Mouse (Mus musculus) ES-Bruce4 (cell line): Measurements from ENCODE around the gene Abcf2. TPM values are rescaled to one million over a fixed set of nuclear protein-coding genes. Genes with fewer than 3 reads are reported as not detected.
"Not testable (repeated sequence)": the region's sequence is repeated elsewhere in the genome, so short reads cannot be mapped to it uniquely, and the experiment has no call there.

ENCODE experiments used
- H3K27ac ChIP-seq: 2 replicates; pipeline ENCODE4 v1.5.1; 2012; ENCODE audit warnings: low read length, inconsistent platforms; ENCODE audit not compliant: insufficient read depth
- H3K27me3 ChIP-seq: 2 replicates; pipeline ENCODE4 v1.6.1; 2012; ENCODE audit warnings: mild to moderate bottlenecking, low read length, inconsistent platforms; ENCODE audit not compliant: control insufficient read depth, poor library complexity, insufficient read depth, severe bottlenecking
- H3K36me3 ChIP-seq: 2 replicates; pipeline ENCODE4 v1.6.1; 2012; ENCODE audit warnings: inconsistent platforms, mild to moderate bottlenecking, low read length, moderate library complexity; ENCODE audit not compliant: control insufficient read depth, poor library complexity, insufficient read depth, severe bottlenecking
- H3K4me1 ChIP-seq: one replicate; pipeline ENCODE4 v1.8.1; 2011; ENCODE audit warnings: low read length; ENCODE audit not compliant: control insufficient read depth, insufficient read depth
- H3K4me3 ChIP-seq: 2 replicates; pipeline ENCODE4 v1.5.1; 2011; ENCODE audit warnings: low read depth, mild to moderate bottlenecking, low read length
- H3K9ac ChIP-seq: 2 replicates; pipeline ENCODE4 v1.6.1; 2012; ENCODE audit warnings: low read depth, mild to moderate bottlenecking, inconsistent platforms; ENCODE audit not compliant: poor library complexity, severe bottlenecking
- H3K9me3 ChIP-seq: replicated peaks from 2 replicates; pipeline ENCODE4 v1.6.1; 2012; ENCODE audit warnings: mild to moderate bottlenecking, low read length, inconsistent platforms; ENCODE audit not compliant: control insufficient read depth, poor library complexity, insufficient read depth, severe bottlenecking
- CTCF ChIP-seq: IDR thresholded peaks from one replicate; pipeline ENCODE4 v1.8.1; 2011; ENCODE audit warnings: low read depth, low read length
- EP300 ChIP-seq: IDR thresholded peaks from 2 replicates; pipeline ENCODE4 v1.6.1; 2011; ENCODE audit warnings: low read depth, low read length; ENCODE audit not compliant: insufficient read depth
- POLR2A ChIP-seq: IDR thresholded peaks from one replicate; pipeline ENCODE4 v1.8.1; 2011; ENCODE audit warnings: low read length; ENCODE audit not compliant: insufficient read depth
- polyA plus RNA-seq: library from polyadenylated mRNA; stranded (reverse); fragments of >200 nt; gene quantifications from 2 replicates; pipeline ENCODE4 v1.2.4, GENCODE M21; 2011; ENCODE audit warnings: low read depth; ENCODE audit not compliant: missing spikeins, insufficient read depth, insufficient read length

Gene Abcf2
- polyA plus RNA-seq, 1 experiment: 113 TPM

GRCm38 (mm10) chr5:24578109-24578963 lies 1.1 kb upstream of the Abcf2 start:
- H3K27me3 ChIP-seq: no peaks in the 10 kb centered on the region
- H3K36me3 ChIP-seq: peaks cover 23% of the 10 kb centered on the region
- peak overlapping the region; percentile 53 for H3K9ac ChIP-seq
- H3K27ac ChIP-seq: peak overlapping the region; percentile 65; the same call in 1 of the 2 replicates
- TF ChIP-seq EP300: no peak
- TF ChIP-seq POLR2A: no peak
- no peak for TF ChIP-seq CTCF
- H3K4me1 ChIP-seq: no peaks in the 10 kb centered on the region
- H3K4me3 ChIP-seq: peak overlapping the region; percentile 96
- H3K9me3 ChIP-seq: no peaks in the 10 kb centered on the region

- no peaks in the 10 kb centered on the region for H3K9me3 ChIP-seq
- no peak overlapping the region for H3K27ac ChIP-seq
- H3K4me1 ChIP-seq: no peaks in the 10 kb centered on the region
- peaks cover 38% of the 10 kb centered on the region for H3K36me3 ChIP-seq
- TF ChIP-seq EP300 (no peak), CTCF (no peak), POLR2A (no peak)
- H3K4me3 ChIP-seq: peak overlapping the region; percentile 85
- H3K9ac ChIP-seq: peak overlapping the region; percentile 92
- no peaks in the 10 kb centered on the region for H3K27me3 ChIP-seq
Observed at GRCm38 (mm10) chr5:24576801-24577182, 475 bp downstream of the Abcf2 start.

- Histone ChIP-seq H3K4me1 (no peaks in the 10 kb centered on the region), H3K27ac (no peak overlapping the region), H3K36me3 (peaks cover 46% of the 10 kb centered on the region), H3K9me3 (no peaks in the 10 kb centered on the region), H3K9ac (peak overlapping the region; percentile 92; the same call in 1 of the 2 replicates), H3K4me3 (no peak overlapping the region), H3K27me3 (no peaks in the 10 kb centered on the region)
- TF ChIP-seq CTCF (no peak), EP300 (no peak), POLR2A (no peak)
Observed at GRCm38 (mm10) chr5:24575948-24576347, 1.3 kb downstream of the Abcf2 start.

- Histone ChIP-seq H3K4me1 (no peaks in the 10 kb centered on the region), H3K9ac (no peak within 1 kb of the TSS), H3K27ac (no peak within 1 kb of the TSS), H3K36me3 (no peaks in the 10 kb centered on the region), H3K4me3 (no peak within 1 kb of the TSS), H3K27me3 (no peaks in the 10 kb centered on the region), H3K9me3 (no peaks in the 10 kb centered on the region)
- TF ChIP-seq CTCF: no peak
- no peak for TF ChIP-seq POLR2A
- no peak for TF ChIP-seq EP300
Observed at GRCm38 (mm10) chr5:24556709-24557108, 20.6 kb downstream of the Abcf2 start, which contains the start of gene 4931409K22Rik. Gene 4931409K22Rik, minus strand, starts transcription at chr5:24556809.

- not testable (repeated sequence) for H3K4me1 ChIP-seq, H3K9me3 ChIP-seq
Observed at GRCm38 (mm10) chr5:24555335-24555734, 21.9 kb downstream of the Abcf2 start.

GRCm38 (mm10) chr5:24553621-24554244 lies 23.5 kb downstream of the Abcf2 start:
- no peak overlapping the region for H3K27ac ChIP-seq
- H3K9me3 ChIP-seq: no peaks in the 10 kb centered on the region
- TF ChIP-seq EP300: no peak
- TF ChIP-seq CTCF: no peak
- no peak for TF ChIP-seq POLR2A
- H3K36me3 ChIP-seq: no peaks in the 10 kb centered on the region
- no peak overlapping the region for H3K9ac ChIP-seq
- no peaks in the 10 kb centered on the region for H3K27me3 ChIP-seq
- peaks cover 4% of the 10 kb centered on the region for H3K4me1 ChIP-seq
- no peak overlapping the region for H3K4me3 ChIP-seq

More at GRCm38 (mm10) chr5:24555335-24555734, 21.9 kb downstream of the Abcf2 start:
- H3K4me3 ChIP-seq, H3K27ac ChIP-seq, H3K9ac ChIP-seq, H3K27me3 ChIP-seq, H3K36me3 ChIP-seq: not testable (repeated sequence)
